Mouse (Mus musculus) hindbrain, embryonic 16.5 days (tissue): ENCODE results near the gene Amn1. TPM values are rescaled to one million over a fixed set of nuclear protein-coding genes. Genes with fewer than 3 reads are reported as not detected.
"Not testable (repeated sequence)": the region's sequence is repeated elsewhere in the genome, so short reads cannot be mapped to it uniquely, and the experiment has no call there.

Source experiments
- ATAC-seq: fragments of 200-750 bp; cut with Nextera tagmentation; 2 replicates; pipeline ENCODE4 v1.8.0; 2017; ENCODE audit warnings: moderate TSS enrichment, moderate library complexity
- H3K27ac ChIP-seq: fragments of 300-500 bp; sonication (generic); 2 replicates; pipeline ENCODE4 v1.5.1; 2014; ENCODE audit warnings: low read depth, mild to moderate bottlenecking, control low read depth, low read length, moderate library complexity
- H3K27me3 ChIP-seq: fragments of 300-500 bp; sonication (generic); replicated peaks from 2 replicates; pipeline ENCODE4 v1.6.1; 2014; ENCODE audit warnings: low read length; ENCODE audit not compliant: control insufficient read depth, insufficient read depth
- H3K36me3 ChIP-seq: fragments of 300-500 bp; sonication (generic); 2 replicates; pipeline ENCODE4 v1.6.1; 2014; ENCODE audit warnings: mild to moderate bottlenecking, low read length, moderate library complexity, mixed read lengths; ENCODE audit not compliant: control insufficient read depth, insufficient read depth
- H3K4me1 ChIP-seq: fragments of 300-500 bp; sonication (generic); 2 replicates; pipeline ENCODE4 v1.6.1; 2014; ENCODE audit warnings: low read depth, low read length; ENCODE audit not compliant: control insufficient read depth, insufficient read depth
- H3K4me2 ChIP-seq: fragments of 300-500 bp; sonication (generic); 2 replicates; pipeline ENCODE4 v1.6.1; 2014; ENCODE audit warnings: mild to moderate bottlenecking, low read length, control low read depth, moderate library complexity
- H3K4me3 ChIP-seq: fragments of 300-500 bp; sonication (generic); 2 replicates; pipeline ENCODE4 v1.5.1; 2014; ENCODE audit warnings: mild to moderate bottlenecking, low read length, control low read depth, moderate library complexity
- H3K9ac ChIP-seq: fragments of 300-500 bp; sonication (generic); 2 replicates; pipeline ENCODE4 v1.6.1; 2014; ENCODE audit warnings: low read depth, mild to moderate bottlenecking, control low read depth, low read length, moderate library complexity
- H3K9me3 ChIP-seq: fragments of 300-500 bp; sonication (generic); 2 replicates; pipeline ENCODE4 v1.6.1; 2014; ENCODE audit warnings: mild to moderate bottlenecking, low read length, moderate library complexity; ENCODE audit not compliant: control insufficient read depth
- WGBS: fragments of 180-500 bp; shearing (Covaris S2); extraction: QIAGEN DNeasy Blood & Tissue Kit; methylation state at CpG from one replicate; pipeline ENCODE4 v1.1.7; 2014; 5-methylcytosine and 5-hydroxymethylcytosine counted together
- polyA plus RNA-seq: library from polyadenylated mRNA; unstranded; fragments of >200 nt; fragmentation: Nextera tagmentation; extraction: Ambion mirVana; gene quantifications from 2 replicates; pipeline ENCODE4 v1.2.1, GENCODE M21; 2015

The Amn1 gene
- 89.8 and 93.6 TPM in 2 replicates for polyA plus RNA-seq

GRCm38 (mm10) chr6:149188041-149188924 is at the start of gene Amn1:
Gene Amn1 (minus strand): TSS chr6:149188712.
- Histone ChIP-seq H3K4me2 (peak within 1 kb of the TSS; percentile 73), H3K4me1 (peaks cover 14% of the 10 kb centered on the region), H3K4me3 (peak within 1 kb of the TSS; percentile 75), H3K36me3 (peaks cover 3% of the 10 kb centered on the region; the same call in 1 of the 2 replicates), H3K27me3 (no peaks in the 10 kb centered on the region), H3K9ac (peak within 1 kb of the TSS; percentile 94), H3K9me3 (no peaks in the 10 kb centered on the region), H3K27ac (peak within 1 kb of the TSS; percentile 94)
- 1% methylated on average over 34 of the region's 34 CpGs for WGBS
- ATAC-seq: peak; percentile 100

DNA sequence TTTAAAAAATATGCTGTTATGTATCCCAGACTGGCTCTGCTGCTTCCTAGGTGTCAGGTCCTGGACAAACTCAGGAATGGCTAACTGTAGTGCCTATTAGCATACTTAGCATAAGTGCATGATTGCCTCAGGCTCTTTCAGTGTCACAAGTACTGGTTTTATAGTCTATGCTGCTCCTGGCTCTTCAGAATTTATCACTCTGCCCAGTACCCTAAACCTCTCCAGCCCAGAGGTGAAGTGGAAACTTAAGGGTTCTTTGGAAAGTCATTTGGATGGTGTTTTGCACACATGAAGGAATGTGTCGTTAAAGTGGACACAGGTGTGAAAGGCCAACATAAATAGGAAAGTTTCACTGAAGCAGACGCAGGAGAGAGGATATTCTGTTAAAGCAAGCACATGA is 48.3 kb upstream of the Amn1 start:
- Histone ChIP-seq H3K4me2 (no peak overlapping the region), H3K4me3 (no peak overlapping the region), H3K27me3 (no peaks in the 10 kb centered on the region), H3K4me1 (no peaks in the 10 kb centered on the region), H3K36me3 (no peaks in the 10 kb centered on the region), H3K9me3 (no peaks in the 10 kb centered on the region), H3K9ac (no peak overlapping the region), H3K27ac (no peak overlapping the region)
- WGBS: 87% methylated on average over 2 of the region's 2 CpGs
- no peak for ATAC-seq

GRCm38 (mm10) chr6:149233918-149234317 is 45.4 kb upstream of the Amn1 start:
- Histone ChIP-seq H3K4me2 (no peak overlapping the region), H3K9me3 (no peaks in the 10 kb centered on the region), H3K36me3 (no peaks in the 10 kb centered on the region), H3K27me3 (no peaks in the 10 kb centered on the region), H3K27ac (no peak overlapping the region), H3K9ac (no peak overlapping the region), H3K4me1 (no peaks in the 10 kb centered on the region), H3K4me3 (no peak overlapping the region)
- WGBS: 89% methylated on average over 3 of the region's 3 CpGs
- ATAC-seq: no peak

DNA sequence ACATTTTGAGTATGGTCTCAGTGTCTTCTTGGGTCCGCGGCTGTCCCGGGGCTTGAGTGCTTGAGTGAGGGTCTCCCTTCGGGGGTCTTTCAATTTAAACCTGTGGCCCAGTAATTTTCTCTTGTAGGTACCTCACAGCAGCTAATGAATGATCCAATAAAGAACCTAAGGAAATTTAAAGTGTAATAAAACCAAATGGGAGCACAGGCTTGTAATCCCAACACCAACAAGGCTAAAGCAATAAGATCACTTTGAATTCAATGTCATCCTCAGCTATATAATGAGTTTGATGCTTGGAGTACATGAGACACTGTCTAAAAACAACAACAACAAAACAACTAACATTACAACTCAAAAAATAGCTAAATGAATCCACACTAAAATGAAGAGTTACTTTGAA is 36.2 kb upstream of the Amn1 start:
- ATAC-seq: no peak
- WGBS: 84% methylated on average over 4 of the region's 4 CpGs

GRCm38 (mm10) chr6:149221296-149221695 is 32.8 kb upstream of the Amn1 start:
- Histone ChIP-seq H3K4me2 (no peak overlapping the region), H3K27me3 (no peaks in the 10 kb centered on the region), H3K27ac (no peak overlapping the region), H3K36me3 (no peaks in the 10 kb centered on the region), H3K9me3 (no peaks in the 10 kb centered on the region), H3K4me1 (no peaks in the 10 kb centered on the region), H3K4me3 (no peak overlapping the region), H3K9ac (no peak overlapping the region)
- no peak for ATAC-seq

More for the DNA sequence above, 36.2 kb upstream of the Amn1 start:
- H3K4me3 ChIP-seq: no peak overlapping the region
- H3K9me3 ChIP-seq: no peaks in the 10 kb centered on the region
- no peaks in the 10 kb centered on the region for H3K4me1 ChIP-seq
- H3K27ac ChIP-seq: no peak overlapping the region
- H3K4me2 ChIP-seq: no peak overlapping the region
- H3K9ac ChIP-seq: no peak overlapping the region
- no peaks in the 10 kb centered on the region for H3K36me3 ChIP-seq
- no peaks in the 10 kb centered on the region for H3K27me3 ChIP-seq

DNA sequence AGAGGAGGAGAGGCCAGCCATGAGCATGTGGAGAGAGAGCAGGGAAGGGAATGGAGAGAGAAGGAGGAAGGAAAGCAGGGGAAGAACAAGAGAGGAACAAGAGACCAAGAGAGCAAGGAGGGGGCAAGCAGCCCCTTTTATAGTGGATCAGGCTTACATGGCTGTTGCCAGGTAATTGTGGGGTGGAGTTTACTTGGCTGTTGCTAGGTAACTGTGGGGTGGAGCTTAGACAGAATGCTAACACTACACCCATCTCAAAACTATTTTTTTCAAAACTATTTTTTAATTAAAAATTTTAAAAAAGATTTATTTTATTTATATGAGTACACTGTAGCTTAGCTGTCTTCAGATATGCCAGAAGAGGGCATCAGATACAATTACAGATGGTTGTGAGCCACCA is 10.1 kb upstream of the Amn1 start:
- Histone ChIP-seq H3K27me3 (no peaks in the 10 kb centered on the region), H3K9me3 (no peaks in the 10 kb centered on the region), H3K4me3 (no peak overlapping the region), H3K27ac (no peak overlapping the region), H3K36me3 (no peaks in the 10 kb centered on the region), H3K9ac (no peak overlapping the region), H3K4me1 (no peaks in the 10 kb centered on the region), H3K4me2 (no peak overlapping the region)
- ATAC-seq: no peak

- Histone ChIP-seq H3K9me3 (no peaks in the 10 kb centered on the region), H3K27ac (no peak overlapping the region), H3K4me1 (no peaks in the 10 kb centered on the region), H3K36me3 (no peaks in the 10 kb centered on the region), H3K4me2 (no peak overlapping the region), H3K27me3 (no peaks in the 10 kb centered on the region), H3K9ac (no peak overlapping the region), H3K4me3 (no peak overlapping the region)
- ATAC-seq: no peak
- WGBS: 78% methylated on average over 3 of the region's 3 CpGs
These were observed 8.6 kb upstream of the Amn1 start for GRCm38 (mm10) chr6:149197116-149197515.

DNA sequence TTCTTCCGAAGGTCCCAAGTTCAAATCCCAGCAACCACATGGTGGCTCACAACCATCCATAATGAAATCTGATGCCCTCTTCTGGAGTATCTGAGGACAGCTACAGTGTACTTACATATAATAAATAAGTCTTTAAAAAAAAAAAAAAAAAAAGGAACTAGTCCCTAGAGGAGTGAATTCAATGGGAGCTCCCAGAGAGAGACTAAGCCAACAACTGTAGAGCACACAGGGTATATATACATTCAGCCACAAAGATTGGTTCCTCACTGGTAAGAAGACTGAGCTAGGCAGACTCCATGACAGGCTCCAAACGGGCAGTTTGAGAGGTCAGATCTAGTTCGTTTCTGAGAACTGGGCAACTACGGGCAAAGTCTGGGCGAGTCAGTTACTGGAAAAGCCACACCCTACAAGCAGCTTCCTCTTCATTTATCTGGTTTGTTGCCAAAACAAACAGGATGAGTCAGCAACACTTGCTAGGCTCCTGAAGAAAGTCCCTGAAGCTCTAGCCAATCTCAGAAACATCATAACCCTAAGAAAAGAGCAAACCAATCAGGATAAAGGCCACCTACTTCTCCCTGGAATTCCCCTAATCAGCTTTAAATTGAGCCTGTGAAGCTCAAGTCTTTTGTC is 4.9 kb upstream of the Amn1 start:
- Histone ChIP-seq H3K9ac (no peak overlapping the region), H3K4me2 (no peak overlapping the region), H3K9me3 (no peaks in the 10 kb centered on the region), H3K4me1 (no peaks in the 10 kb centered on the region), H3K36me3 (no peaks in the 10 kb centered on the region), H3K27ac (no peak overlapping the region), H3K27me3 (no peaks in the 10 kb centered on the region), H3K4me3 (no peak overlapping the region)
- ATAC-seq: no peak
- WGBS: 75% methylated on average over 5 of the region's 5 CpGs

GRCm38 (mm10) chr6:149191951-149192350 is 3.4 kb upstream of the Amn1 start:
- not testable (repeated sequence) for H3K4me1 ChIP-seq, H3K4me3 ChIP-seq, H3K36me3 ChIP-seq, H3K27ac ChIP-seq, ATAC-seq, H3K27me3 ChIP-seq, H3K4me2 ChIP-seq, H3K9me3 ChIP-seq, H3K9ac ChIP-seq
- 80% methylated on average over 5 of the region's 5 CpGs for WGBS
